Mouse (Mus musculus) left cerebral cortex, postnatal 10 days (tissue): ENCODE data around the gene Cecr2. TPM values are rescaled to one million over a fixed set of nuclear protein-coding genes. Genes with fewer than 3 reads are reported as not detected.

Source experiments
- DNase-seq, 2 experiments: peaks; one replicate each; pipeline ENCODE4 v3.0.0; 2021 to 2022; ENCODE audit warnings: low spot score in 2 of 2, mixed read lengths in 1 of 2; ENCODE audit errors: extremely low spot score in 1 of 2
- intact Hi-C: fragments of 180-260 bp; cut with DNase I; formaldehyde crosslinking; loops from one replicate; pipeline ENCODE4 v1.15.1; 2025
- total RNA-seq, 2 experiments: library from RNA; stranded (reverse); gene quantifications; 2 replicates each; pipeline ENCODE4 v1.2.3; 2021

The Cecr2 gene
- total RNA-seq, 2 experiments from 2014 or later = 2.2 to 2.9 TPM

DNA sequence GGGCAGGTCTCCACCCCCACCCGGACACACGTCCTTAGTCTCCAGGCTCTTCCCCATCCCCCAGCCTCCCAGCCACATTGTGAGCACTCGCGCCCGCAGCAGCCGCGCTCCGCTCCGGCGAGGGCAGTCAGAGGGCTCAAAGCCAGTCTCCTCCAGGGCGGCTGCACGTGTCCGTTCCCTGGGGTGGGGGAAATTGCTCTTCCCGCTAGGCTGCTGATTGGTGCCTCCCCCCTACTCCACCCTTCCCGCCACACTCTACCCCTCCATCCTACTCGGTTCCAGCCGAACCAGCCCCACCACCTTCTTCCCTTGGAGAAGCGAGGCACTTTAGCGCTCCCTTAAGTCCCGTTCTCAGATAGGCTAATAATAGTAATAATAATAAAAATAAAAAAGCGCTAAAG lies 754 bp upstream of the Cecr2 start:
- intact Hi-C loops = loop anchor here (5.0 kb wide), 1 partner anchor 128 kb away; no protein-coding TSS in a partner anchor
- DNase-seq = peak; percentile 8 to 78

DNA sequence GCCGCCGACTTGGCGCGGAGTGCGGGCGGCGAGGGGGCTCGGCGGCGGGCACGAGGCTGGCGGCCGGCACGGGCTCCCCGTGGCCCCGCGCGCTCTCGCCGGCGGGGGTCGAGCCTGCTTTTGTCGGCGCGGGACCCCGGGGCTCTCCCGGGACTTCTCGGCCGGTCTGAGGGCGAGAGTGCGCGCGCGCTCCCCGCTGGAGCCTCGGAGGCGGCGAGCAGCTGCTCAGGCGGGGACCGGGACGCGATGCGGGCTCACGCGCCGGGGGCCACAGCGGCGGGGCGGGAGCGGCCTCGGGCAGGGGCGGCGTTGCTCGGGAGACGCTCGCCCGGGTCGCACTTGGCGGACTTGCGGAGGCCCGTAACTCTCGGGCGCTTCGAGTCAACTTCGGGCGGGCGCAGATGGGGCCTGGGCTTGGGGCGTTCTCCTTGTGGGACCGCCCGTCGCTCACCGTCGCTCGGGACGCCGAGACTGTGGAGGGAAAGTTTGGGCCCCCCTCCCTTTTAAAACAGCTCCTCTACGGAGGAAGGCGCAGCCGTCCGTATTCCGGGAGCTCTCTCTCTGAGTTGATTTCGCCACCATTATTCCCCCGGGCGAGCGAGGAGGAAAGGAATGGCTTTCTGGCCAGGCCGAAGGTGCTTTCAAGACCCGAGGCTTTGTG lies 722 bp downstream of the Cecr2 start:
- peak; percentile 5 to 62 for DNase-seq
- intact Hi-C loops = loop anchor here (5.0 kb wide), 1 partner anchor 130 kb away; no protein-coding TSS in a partner anchor

DNA sequence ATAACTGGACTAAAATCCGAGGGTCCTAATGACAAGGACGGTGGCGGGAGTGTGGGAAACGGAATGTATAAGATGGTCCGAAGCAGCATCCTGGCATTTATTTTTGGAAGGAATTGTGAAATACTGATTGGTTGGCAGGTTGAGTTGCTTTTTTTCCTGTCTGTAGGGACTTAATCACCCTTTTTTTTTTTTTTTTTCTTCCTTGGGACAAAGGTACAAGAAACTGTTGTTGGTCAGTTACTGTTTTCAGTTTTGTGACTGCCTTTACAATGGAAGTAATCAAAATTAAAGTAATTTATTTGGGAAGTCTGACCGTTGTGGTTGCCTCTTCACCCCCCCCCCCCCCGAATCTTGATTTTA lies 1.2 kb downstream of the Cecr2 start:
- DNase-seq = no peak
- intact Hi-C loops = loop anchor here (5.0 kb wide), 1 partner anchor 130 kb away; no protein-coding TSS in a partner anchor

DNA sequence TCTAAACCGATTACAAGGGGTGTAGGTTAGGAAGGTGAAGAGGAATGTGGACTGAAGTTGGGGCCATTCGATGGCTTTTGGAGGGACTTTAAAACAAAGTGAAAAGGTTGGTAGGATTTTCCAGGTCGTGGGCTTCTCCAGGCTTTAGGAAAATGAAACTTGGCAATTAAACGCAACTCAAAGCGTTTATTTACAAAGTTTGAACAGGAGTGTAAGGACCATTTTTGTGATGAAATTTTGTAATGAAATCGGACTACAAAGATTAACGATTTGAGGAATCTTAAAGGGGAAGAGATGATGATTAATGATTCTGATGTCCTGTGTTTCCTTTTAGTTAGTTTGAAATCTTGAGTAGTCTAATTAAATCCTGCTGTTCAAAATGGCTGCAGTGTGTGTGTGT lies 1.7 kb downstream of the Cecr2 start:
- intact Hi-C loops = loop anchor here (5.0 kb wide), 1 partner anchor 131 kb away; no protein-coding TSS in a partner anchor
- DNase-seq = no peak

DNA sequence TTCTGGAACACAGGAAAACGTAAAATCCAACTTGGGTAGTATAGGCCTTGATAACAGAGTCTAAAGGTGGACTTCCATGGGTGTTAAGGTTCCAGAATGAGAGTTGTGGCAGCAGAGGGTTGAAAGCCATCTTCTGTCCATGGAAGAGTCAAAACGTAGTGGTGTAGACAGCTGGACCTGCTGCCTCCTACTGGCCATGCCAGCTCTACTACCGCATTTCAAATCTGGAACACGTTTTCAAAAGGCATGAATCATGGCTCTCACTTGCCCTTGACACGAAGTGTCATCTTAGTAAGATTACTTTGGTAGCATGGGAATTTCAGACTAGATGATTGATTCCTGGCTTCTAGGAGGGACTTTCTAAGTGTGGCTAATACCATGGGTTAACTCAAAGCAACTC lies 8.0 kb downstream of the Cecr2 start:
- no peak for DNase-seq
- intact Hi-C loops = no loop called here

DNA sequence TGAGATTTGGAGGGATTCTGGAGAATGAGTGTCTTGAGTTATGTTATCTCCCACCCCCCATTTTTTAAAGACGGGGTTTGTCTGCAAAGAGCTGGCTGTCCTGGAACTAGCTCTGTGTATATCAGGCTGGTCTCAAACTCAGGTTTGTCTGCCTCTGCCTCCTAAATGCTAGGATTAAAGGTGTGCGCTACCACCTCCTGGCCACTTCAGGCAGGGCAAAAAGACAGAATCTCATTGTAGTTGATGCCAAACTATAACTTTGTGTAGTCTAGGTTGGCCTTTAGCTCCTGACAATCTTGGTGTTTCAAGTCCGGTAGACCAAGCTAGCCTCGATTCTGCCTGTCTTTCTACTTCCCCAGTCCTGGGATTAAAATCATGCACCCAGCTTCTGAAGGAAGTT lies 8.7 kb downstream of the Cecr2 start:
- intact Hi-C loops = no loop called here
- DNase-seq = no peak

DNA sequence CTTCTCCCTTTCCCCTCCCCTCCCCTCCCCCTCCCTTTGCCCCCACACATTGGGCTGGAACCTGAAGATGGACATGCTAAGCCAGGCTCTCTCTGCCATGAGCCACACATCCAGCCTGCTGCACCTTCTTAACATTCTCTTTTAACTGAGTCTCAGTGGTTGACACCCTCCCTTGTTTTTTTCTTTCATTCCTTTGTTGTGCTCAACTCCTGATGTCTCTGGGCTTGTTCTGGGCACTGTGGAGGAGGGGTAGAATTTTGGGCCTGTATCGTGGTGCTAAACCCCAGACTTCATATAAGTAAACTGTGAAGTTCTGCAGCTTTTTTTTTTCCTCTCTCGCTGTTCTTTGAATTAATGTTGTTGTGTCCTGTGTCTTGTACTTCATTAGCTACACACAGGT lies 9.8 kb downstream of the Cecr2 start:
- no peak for DNase-seq
- intact Hi-C loops = no loop called here

DNA sequence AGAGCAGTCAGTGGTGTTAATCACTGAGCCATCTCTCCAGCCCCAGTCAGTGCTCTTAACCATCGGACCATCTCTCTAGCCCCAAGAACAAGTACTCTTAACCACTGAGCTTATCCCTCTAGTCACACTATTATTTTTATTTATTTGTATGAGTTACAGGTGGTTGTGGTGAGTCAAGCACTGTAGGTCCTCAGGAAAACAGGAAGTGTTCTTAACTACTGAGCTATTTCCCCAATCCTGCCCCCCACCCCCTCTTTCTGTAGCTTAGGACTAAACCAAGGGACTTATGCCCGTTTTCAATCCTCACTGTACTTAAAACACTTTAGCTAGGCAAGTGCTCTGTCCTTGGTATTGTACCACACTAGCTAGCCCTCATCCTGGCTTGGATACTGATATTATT lies 17.2 kb downstream of the Cecr2 start:
- DNase-seq = no peak
- intact Hi-C loops = no loop called here

DNA sequence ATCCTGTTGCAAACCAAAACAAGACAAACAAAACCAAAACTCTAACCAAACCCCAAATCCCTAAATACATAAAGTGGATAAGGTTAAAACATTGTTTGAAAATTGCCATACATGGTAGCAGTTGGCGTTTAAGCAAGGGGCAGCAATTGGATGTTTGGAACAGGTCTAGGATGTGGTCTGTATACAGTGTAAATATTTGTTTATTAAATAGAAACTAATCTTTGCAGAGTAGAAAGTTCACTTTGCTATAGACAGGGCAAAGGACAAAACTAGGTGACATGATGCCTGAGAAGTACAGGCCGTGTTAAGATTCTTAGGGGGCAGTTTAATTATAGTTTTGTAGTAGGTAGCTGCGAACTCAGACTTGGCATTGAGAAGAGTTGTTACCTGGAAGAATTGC lies 18.6 kb downstream of the Cecr2 start:
- no peak for DNase-seq
- intact Hi-C loops = no loop called here

DNA sequence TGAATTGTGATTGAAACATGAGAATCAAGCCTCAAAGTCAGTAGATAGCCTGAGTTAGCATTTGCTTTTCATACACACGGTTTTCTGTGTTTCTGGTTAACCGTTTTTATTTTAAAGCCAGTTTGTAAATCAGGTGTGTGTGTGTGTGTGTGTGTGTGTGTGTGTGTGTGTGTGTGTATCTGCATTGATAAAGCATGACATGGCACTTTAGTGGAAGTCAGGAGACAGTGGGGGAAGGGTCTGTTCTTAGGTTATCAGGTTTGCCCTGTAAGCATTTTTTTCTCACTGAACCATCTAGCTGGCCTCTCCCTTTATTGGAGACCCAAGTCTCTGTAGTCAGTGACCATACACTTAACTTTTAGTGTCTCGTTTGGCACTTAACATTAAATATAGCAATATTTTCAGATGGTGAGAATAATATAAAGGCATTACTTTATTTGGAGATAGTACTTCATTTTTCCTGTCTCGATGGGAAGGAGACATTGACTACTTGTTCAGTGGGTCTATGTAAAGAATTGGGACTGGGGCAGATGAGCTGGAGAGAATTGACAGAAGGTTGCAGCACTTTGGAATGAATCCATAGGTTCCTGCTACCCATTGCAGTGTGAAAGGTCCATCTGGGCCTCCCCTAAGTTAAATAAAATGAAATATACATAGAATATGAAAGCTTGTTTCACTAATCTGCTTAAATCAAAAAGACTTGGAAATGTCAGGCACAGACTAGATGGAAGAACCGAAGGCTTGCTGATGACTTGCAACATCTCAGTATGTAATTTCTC lies 20.9 kb downstream of the Cecr2 start:
- no peak for DNase-seq

DNA sequence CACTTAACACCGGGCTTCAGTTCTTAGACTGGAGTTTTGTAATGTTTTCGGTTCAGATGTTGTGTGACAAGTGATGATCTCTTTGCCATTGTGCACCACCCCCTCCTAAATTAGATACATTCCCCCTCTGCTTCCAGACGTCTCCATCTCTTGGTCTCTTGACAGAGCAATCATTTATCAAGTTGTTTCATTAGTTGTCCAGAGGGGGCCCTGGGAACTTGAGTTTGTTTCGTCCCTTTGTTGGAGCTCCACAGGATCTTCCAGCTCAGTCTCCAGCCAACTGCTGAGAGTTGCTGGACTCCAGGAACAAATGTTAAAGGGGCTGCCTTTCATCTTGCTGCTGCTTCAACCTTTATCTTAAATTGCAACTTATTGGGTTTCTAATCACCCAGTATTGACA lies 34.1 kb downstream of the Cecr2 start:
- intact Hi-C loops = no loop called here
- DNase-seq = no peak

More for the DNA sequence above, 20.9 kb downstream of the Cecr2 start:
- intact Hi-C loops = no loop called here

DNA sequence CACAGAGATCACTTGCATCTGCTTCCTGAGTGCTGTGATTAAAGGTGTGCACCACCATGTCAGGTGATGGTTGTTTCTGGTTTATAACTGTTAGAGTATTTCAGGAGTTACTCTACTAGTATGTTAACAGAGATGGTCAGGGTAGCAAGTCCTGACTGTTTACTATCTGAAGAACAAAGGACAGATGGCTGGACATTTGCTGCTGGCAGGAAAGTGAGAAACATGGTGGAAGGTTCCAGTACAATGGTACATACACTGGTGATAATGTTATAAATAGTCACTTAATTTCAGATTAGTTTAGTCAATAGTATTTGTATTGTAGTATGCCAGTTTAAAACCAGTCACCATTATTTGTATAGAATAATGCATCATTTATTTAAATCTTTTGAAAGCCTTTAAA lies 38.2 kb downstream of the Cecr2 start:
- intact Hi-C loops = no loop called here
- no peak for DNase-seq

DNA sequence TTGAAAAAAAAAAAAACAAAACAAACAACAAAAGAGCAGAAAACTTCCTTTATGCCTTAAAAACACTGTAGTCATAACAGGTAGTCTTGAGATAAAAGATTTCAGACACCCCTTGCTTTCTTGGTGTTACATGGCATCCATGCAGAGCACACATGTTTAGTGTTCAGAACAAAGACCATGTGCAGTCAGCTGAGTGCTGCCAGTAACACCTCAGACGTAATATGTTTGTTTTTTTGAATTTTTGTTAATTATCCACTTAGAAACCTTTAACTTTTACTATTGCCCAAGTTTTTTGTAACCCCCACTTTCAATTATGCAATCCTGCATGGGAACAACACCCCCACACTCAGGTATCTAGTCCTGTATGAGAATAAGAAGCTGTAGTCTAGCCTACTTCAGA lies 42.6 kb downstream of the Cecr2 start:
- intact Hi-C loops = no loop called here
- DNase-seq = no peak

DNA sequence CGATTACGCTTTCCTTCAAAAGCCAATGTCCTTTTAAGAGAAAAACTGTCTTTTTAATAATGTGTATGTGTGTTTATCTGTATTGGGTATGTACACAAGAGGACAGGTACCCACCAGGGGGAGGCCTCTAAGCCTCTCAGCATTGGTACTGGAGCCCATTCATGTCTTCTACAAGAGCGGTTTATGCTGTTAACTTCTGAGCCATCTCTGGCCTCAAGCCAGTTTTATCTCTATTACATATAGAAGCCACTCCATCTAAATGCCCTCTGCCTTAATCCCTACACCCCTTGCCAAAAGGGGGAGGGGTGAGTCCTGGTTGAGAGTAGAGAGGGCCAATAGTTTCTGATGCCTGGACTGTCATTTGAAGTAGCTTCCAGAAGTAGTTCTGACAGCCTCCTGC lies 48.6 kb downstream of the Cecr2 start:
- no peak for DNase-seq
- intact Hi-C loops = no loop called here

DNA sequence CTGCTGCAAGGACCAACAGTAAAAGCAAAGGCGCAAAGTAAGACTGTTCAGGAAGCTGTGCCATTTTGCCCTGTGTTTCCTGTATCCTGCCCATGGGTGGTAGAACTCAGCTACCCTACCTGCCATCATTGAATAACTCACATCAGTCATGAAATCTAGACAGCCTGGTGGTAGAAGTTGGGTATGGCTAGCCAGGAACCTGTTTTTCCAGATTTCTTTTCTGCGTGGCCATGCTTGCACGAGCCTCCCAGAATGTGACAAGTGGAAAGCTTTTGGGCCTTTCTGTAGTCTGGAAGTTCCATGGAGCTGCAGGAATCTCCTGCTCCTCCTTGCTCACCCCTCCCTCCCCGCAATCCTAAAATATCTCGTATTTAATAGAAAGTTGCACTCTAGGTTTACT lies 49.1 kb downstream of the Cecr2 start:
- intact Hi-C loops = no loop called here
- DNase-seq = no peak

DNA sequence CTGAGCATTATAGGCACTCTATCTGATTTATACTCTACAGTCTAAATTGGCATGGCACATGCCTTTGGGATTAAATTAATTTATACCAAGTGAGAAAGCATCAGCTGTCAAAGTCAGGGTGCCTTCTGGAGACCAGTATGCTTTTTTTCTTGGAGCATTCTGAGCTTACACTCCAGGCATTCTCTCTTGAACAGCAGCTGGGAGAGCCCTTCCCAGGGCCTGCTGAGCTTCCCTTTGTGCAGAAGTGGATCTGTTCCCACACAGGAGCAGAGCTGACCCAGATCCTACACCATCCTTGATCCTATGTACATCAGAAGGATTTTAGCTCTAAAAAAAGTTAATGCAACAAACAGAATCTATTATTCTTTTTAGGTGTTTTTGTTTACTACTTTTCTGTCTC lies 49.7 kb downstream of the Cecr2 start:
- intact Hi-C loops = no loop called here
- DNase-seq = peak in 1 of 2 experiments; percentile 5

DNA sequence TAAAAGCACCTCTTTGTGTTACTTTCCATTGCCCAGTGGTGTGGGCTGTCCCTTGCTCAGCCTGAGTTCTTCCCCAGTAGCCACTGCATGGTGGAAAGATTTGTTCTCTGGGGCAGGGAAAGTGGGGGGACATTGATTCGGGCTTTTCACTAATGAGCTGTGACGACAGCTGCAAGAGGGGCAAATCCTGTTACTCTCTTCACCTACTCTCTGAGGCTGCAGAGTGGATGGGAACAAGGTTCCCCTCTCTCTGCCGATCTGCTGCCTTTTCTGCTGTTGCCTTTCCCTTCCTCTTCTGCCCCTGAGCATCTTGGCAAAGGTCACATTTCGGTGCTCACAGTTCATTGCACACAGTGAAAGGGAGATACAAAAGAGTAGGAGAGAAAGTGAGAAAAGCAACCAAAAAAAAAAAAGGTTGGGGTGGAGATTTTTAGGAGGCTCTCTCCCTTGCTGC lies 50.4 kb downstream of the Cecr2 start:
- intact Hi-C loops = no loop called here
- no peak for DNase-seq

DNA sequence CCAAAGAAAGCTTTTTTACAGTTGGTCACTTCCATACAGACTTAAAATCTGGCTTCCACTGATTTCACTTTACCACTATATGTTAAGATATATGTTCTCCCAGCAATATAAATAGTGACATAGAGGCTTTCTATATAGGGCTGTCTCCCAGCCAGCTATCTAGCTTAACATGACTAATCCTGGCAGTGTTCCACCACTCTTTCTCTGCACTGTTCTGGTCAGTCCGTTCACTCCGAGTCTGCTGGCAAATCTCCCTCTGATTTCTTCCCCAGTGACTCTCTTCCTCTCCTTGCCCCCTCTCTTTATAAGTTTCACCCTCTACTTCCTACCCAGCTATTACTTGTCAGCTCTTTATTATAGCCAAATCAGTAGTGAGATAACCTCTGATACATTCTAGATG lies 59.8 kb downstream of the Cecr2 start:
- intact Hi-C loops = no loop called here
- DNase-seq = no peak

DNA sequence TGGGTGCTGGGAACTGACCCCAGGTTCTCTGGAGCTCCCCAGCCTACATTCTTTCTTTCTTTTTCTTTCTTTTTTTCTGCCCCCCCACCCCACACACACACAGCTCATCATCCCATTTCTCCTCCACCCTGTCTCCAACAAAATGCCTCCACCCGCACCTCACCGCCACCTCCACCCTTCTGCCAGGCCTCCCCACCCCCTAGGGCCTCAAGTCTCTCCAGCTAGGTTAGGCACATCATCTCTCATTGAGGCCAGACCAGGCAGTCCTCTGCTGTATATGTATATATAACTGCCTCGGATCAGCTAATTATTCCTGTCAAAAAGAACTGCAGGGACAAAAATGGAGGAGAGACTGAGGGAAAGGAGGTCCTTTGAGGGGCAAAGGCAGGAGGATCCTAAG lies 69.8 kb downstream of the Cecr2 start:
- no peak for DNase-seq
- intact Hi-C loops = loop anchor here (2.0 kb wide), 1 partner anchor 197 kb away; no protein-coding TSS in a partner anchor

DNA sequence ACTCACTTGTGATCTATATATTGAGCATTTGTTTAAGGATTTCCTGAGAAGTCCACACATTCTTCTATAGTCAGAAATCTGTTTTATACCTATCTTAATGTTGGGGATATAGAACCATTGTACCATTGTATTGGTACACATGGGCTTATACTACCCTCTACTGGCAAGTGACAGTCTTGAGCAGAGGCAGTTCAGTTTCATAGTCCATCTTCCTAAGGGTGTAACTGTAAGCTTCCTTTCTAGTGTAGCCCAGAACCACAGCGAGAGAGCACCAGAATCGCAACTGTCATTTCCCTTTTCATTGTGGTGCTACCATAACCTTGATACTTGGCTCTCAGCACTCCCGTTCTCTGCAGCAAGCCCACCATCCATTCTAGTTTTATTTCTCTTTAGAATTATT lies 70.4 kb downstream of the Cecr2 start:
- peak in 1 of 2 experiments; percentile 53 for DNase-seq
- intact Hi-C loops = loop anchor here (2.0 kb wide), 1 partner anchor 198 kb away; no protein-coding TSS in a partner anchor
